Mouse (Mus musculus) kidney, postnatal 10 days (tissue): ENCODE data around the gene Rtca.
A peak's percentile ranks its signal among the peaks of the same experiment; 100 is the strongest.

Source experiments
- DNase-seq: peaks from one replicate; pipeline ENCODE4 v3.0.0; 2021; ENCODE audit warnings: mixed read lengths

Rtca gene

DNA sequence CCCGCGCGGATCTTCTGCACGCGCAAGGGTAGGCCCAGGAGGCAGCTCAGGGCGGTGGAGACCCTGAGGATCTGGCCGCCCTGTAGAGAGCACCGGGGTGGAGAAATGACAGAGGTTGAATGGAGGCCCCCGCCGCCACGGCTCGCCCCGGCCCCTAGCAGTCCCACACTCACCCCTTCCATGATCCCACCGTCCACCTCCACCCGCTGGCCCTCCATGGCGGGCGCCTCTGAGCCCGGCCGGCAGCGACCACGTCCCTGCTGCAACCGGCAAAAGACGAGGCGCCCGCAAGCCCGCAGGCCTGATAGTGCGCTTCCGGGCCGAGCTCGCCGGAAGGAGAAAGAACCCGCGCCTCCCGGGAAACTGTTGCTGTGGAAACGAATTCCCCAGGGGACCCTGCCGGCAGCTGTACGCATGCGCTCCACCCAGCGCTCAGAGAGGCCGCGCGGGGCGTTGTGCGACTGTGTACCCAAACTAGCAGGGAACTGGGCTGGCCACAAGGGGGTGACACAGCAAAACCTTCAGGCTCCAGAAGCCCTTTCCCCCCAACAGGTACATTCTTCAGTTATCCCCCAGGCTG, at the start of gene Rtca:
Rtca (minus strand) TSS at position 437 of the 580 bp plus-strand sequence.
- DNase-seq, result peak; percentile 99

GRCm38 (mm10) chr3:116551362-116551761, 43.4 kb upstream of the Rtca start:
- DNase-seq, result no peak

GRCm38 (mm10) chr3:116547430-116547829, 39.4 kb upstream of the Rtca start:
- no peak for DNase-seq

GRCm38 (mm10) chr3:116542532-116542931, 34.5 kb upstream of the Rtca start:
- no peak for DNase-seq

DNA sequence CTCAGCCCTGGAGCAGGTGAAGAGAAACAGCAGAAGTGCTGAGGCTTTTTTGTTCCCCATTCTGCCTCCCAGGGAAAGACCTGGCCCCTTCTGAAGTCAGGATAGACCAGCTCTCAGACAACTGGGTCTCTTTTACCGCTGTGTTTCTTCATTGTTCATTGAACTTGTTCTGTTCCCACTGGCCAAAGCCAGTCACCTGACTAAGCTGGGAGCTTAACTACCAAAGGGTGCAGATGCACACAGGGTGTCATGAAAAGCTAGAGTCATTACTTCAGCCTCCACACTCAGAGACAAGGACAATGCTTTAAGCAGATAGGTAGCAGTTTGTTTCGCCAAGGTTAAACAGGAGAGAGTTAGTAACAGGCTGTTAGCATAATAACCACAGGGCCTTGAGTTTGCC, 34.1 kb upstream of the Rtca start:
- DNase-seq, result no peak

DNA sequence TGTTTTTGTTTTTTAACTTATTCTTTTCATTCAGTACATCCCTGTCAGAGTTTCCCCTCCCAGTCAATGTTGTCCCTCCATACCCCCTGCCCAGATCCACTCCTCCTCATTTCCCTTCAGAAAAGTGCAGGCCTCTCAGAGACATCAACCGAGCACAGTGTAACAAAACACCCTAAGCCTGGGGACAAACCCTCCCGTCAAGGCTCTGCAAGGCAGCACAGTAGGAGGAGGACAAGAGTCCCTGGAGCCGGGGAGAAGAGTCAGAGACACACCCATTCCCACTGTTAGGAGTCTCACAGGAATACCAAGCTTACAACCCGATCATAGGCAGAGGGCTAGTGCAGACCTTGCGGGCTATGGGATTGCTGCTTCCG, 29.2 kb upstream of the Rtca start:
- no peak for DNase-seq

DNA sequence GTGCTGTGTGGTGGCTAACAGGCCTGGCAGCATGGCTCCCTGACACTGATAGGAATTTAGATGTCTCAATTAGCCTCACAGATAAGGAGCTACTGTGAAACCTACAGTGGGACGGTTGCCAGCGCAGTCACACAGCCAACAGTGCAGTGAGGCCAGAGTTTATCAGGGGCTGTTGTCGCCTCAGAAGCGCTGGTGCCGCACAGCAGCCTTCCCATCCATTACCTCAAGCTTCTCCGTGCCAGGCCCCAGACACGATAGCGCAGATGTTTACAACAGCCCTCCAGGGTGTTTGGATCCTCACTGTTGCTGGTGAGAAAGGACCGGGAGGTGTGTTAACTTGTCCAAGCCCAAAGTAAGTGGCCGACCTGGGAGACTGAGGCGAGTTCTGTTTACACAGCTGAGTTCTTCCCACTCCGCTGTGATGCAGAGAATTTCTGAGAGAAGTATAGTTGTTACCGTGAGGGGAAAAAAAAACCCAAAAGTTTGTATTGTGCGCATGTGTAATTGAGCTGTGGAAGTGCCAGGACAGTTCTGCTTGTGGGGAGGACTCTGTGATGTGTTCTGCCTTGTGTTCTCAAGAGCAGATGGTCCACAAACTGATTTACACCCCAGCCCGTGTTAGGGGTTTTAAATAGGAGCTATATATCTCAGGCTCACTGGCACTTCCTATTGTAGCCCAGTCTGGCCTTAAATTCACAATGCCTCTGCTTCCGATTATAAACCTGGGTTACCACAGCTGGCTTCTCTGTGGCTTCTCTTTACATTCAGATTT, 28.6 kb upstream of the Rtca start:
- DNase-seq, result peak; percentile 12

- DNase-seq, result peak; percentile 38
These were observed 22.8 kb upstream of the Rtca start for GRCm38 (mm10) chr3:116530826-116531225.

GRCm38 (mm10) chr3:116529741-116530140, 21.7 kb upstream of the Rtca start:
- no peak for DNase-seq

- DNase-seq, result no peak
These were observed 12.2 kb upstream of the Rtca start for GRCm38 (mm10) chr3:116520141-116520761.

GRCm38 (mm10) chr3:116512904-116513716, 5.1 kb upstream of the Rtca start, which contains the start of gene Dbt:
Gene Dbt (plus strand): TSS chr3:116513070.
- DNase-seq, result peak; percentile 91

GRCm38 (mm10) chr3:116512151-116512903, 4.3 kb upstream of the Rtca start:
- no peak for DNase-seq

GRCm38 (mm10) chr3:116495671-116496070, 12.3 kb downstream of the Rtca start:
- no peak for DNase-seq

- no peak for DNase-seq
These were observed 14.3 kb downstream of the Rtca start for GRCm38 (mm10) chr3:116493658-116494057.

DNA sequence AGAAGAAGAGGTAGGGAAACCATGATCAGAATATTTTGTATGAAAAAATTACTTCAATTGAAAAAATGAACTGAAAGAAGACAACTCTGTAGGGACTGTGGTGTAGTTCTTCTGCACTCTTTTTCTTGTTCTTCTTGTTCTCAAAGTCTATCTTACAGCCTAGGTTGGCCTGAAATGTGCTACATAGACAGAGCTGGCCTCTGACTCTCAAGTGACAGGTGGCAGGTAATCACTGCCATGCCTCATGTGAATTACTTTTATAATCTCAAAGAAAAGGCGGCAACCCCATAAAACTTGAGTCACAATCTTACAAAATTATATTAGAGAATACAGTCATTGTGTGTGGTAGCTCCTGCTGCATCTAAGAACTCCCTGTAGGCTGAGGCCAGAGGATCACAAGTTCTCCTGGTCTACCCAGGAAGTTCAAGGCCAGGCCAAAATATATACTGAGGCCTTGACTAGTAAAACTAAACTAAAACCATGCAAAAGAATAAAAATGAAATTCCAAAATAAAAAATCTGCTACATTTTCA, 16.0 kb downstream of the Rtca start:
- DNase-seq, result no peak

- no peak for DNase-seq
These were observed 17.1 kb downstream of the Rtca start for GRCm38 (mm10) chr3:116490920-116491319.

GRCm38 (mm10) chr3:116483271-116483670, 24.7 kb downstream of the Rtca start:
- no peak for DNase-seq

DNA sequence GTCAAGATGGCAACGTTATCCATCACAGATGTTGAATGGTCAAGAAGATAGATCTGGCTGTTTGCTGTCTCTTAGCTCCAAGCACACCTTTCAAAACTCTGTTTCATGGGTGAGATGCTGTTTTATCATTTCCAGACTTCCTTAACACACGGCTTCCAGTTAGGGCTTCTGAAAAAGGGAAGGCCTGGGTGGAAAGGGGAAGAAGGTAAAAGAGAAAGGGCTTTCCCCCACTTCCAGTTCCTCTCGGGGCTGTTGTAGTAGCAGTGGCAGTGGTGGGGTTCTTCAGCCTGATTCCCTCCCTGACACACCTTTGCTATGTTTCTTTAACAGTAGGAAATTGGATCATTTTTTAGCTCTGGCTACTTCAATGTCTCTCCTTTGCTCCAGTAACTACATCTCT, 25.3 kb downstream of the Rtca start:
- DNase-seq, result no peak

- DNase-seq, result no peak
These were observed 27.1 kb downstream of the Rtca start for GRCm38 (mm10) chr3:116480937-116481336.

GRCm38 (mm10) chr3:116480119-116480518, 27.9 kb downstream of the Rtca start:
- DNase-seq, result no peak

DNA sequence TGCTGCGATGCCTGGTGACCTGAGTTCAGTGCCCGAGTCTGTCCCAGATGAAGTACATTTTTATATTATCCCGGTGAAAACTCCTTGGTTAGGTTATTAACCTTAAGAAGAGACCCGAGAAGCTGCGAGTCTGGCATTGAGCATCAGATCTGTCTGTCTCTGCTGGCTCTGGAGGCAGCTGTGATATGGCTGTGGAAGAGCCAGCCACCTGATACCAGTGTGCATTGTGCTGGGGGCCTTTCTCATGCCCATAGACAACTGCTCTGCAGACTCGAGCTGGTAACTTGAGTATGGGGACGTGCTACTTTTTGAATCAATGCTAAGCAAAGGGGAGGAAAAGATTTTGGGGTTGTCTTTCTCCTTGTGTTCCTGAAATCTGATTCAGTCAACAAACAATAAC, 30.7 kb downstream of the Rtca start:
- no peak for DNase-seq

- no peak for DNase-seq
These were observed 31.2 kb downstream of the Rtca start for GRCm38 (mm10) chr3:116476686-116477298.
